Mouse (Mus musculus) MEL (cell line): ENCODE results near the gene Mymx. TPM values are rescaled to one million over a fixed set of nuclear protein-coding genes. Genes with fewer than 3 reads are reported as not detected.

ENCODE experiments used
- DNase-seq: peaks from one replicate; pipeline ENCODE4 v3.0.0; 2011; ENCODE audit warnings: low read depth, low spot score
- H3K27ac ChIP-seq: 2 replicates; pipeline ENCODE4 v1.5.1; 2012; ENCODE audit warnings: low read depth, mild to moderate bottlenecking, control low read depth, low read length, moderate library complexity; ENCODE audit not compliant: control insufficient read depth
- H3K27me3 ChIP-seq, 2 experiments: fragments of 150-350 bp in 1 of 2; sonication (generic) in 1 of 2; 2 replicates each; pipeline ENCODE4 v1.6.1; 2012; ENCODE audit warnings: low read length in 2 of 2, mild to moderate bottlenecking in 2 of 2, improper control_type of control experiment in 1 of 2, moderate library complexity in 1 of 2; ENCODE audit not compliant: insufficient read depth in 2 of 2, control insufficient read depth in 1 of 2
- H3K36me3 ChIP-seq, 2 experiments: 2 replicates each; pipeline ENCODE4 v1.6.1; 2012 to 2014; ENCODE audit warnings: low read length in 2 of 2, improper control_type of control experiment in 1 of 2, inconsistent platforms in 1 of 2, mild to moderate bottlenecking in 1 of 2; ENCODE audit not compliant: insufficient read depth in 2 of 2, control insufficient read depth in 1 of 2
- H3K4me1 ChIP-seq, 2 experiments: fragments of 150-350 bp in 1 of 2; sonication (generic) in 1 of 2; 2 replicates each; pipeline ENCODE4 v1.6.1; 2012; ENCODE audit warnings: low read length in 2 of 2, improper control_type of control experiment in 1 of 2, mild to moderate bottlenecking in 1 of 2; ENCODE audit not compliant: insufficient read depth in 2 of 2, control insufficient read depth in 1 of 2
- H3K4me3 ChIP-seq, 2 experiments: fragments of 150-350 bp in 1 of 2; sonication (generic) in 1 of 2; 2 replicates each; pipeline ENCODE4 v1.5.1; 2012; ENCODE audit warnings: low read depth in 2 of 2, low read length in 2 of 2, mild to moderate bottlenecking in 2 of 2, moderate library complexity in 2 of 2, control low read depth in 1 of 2, improper control_type of control experiment in 1 of 2; ENCODE audit not compliant: control insufficient read depth in 1 of 2, insufficient read depth in 1 of 2
- H3K79me2 ChIP-seq: 2 replicates; pipeline ENCODE4 v1.6.1; 2012; ENCODE audit warnings: mild to moderate bottlenecking, low read length, moderate library complexity; ENCODE audit not compliant: control insufficient read depth, poor library complexity, insufficient read depth
- H3K9ac ChIP-seq: 2 replicates; pipeline ENCODE4 v1.6.1; 2012; ENCODE audit warnings: low read depth, mild to moderate bottlenecking, control low read depth, low read length, moderate library complexity; ENCODE audit not compliant: control insufficient read depth, poor library complexity, severe bottlenecking
- H3K9me3 ChIP-seq: fragments of 150-350 bp; sonication (generic); replicated peaks from 2 replicates; pipeline ENCODE4 v1.6.1; 2012; ENCODE audit warnings: mild to moderate bottlenecking, low read length, improper control_type of control experiment, moderate library complexity; ENCODE audit not compliant: insufficient read depth
- BHLHE40 ChIP-seq: IDR thresholded peaks from 2 replicates; pipeline ENCODE4 v1.6.1; 2012; ENCODE audit warnings: low read depth, mild to moderate bottlenecking, inconsistent platforms, low read length, improper control_type of control experiment, borderline replicate concordance
- CHD2 ChIP-seq: IDR thresholded peaks from 2 replicates; pipeline ENCODE4 v1.6.1; 2011; ENCODE audit warnings: low read length, improper control_type of control experiment
- CTCF ChIP-seq, 3 experiments: IDR thresholded peaks in 2 of 3; conservative IDR thresholded peaks in 1 of 3; 2 replicates each; pipeline ENCODE4 v1.5.1; 2011 to 2012; ENCODE audit warnings: low read length in 3 of 3, low read depth in 2 of 3, mild to moderate bottlenecking in 2 of 3, improper control_type of control experiment in 1 of 3, inconsistent platforms in 1 of 3, mixed read lengths in 1 of 3, moderate library complexity in 1 of 3; ENCODE audit not compliant: control insufficient read depth in 1 of 3, insufficient read depth in 1 of 3, poor library complexity in 1 of 3, severe bottlenecking in 1 of 3
- E2F4 ChIP-seq: IDR thresholded peaks from 2 replicates; pipeline ENCODE4 v1.6.1; 2011; ENCODE audit warnings: low read depth, low read length, improper control_type of control experiment, borderline replicate concordance
- ELF1 ChIP-seq: IDR thresholded peaks from 2 replicates; pipeline ENCODE4 v1.6.1; 2014; ENCODE audit warnings: low read depth, mild to moderate bottlenecking, inconsistent platforms, low read length, improper control_type of control experiment, moderate library complexity
- EP300 ChIP-seq, 2 experiments: IDR thresholded peaks; 2 replicates each; pipeline ENCODE4 v1.6.1; 2011; ENCODE audit warnings: improper control_type of control experiment in 2 of 2, low read length in 2 of 2, low read depth in 1 of 2, mild to moderate bottlenecking in 1 of 2
- ETS1 ChIP-seq: IDR thresholded peaks from 2 replicates; pipeline ENCODE4 v1.6.1; 2012; ENCODE audit warnings: low read depth, mild to moderate bottlenecking, inconsistent platforms, low read length, improper control_type of control experiment, moderate library complexity
- GATA1 ChIP-seq: IDR thresholded peaks from 2 replicates; pipeline ENCODE4 v1.6.1; 2011; ENCODE audit warnings: low read depth, low read length, improper control_type of control experiment
- HCFC1 ChIP-seq: IDR thresholded peaks from 2 replicates; pipeline ENCODE4 v1.6.1; 2012; ENCODE audit warnings: low read depth, mild to moderate bottlenecking, inconsistent platforms, low read length, improper control_type of control experiment, moderate library complexity
- KAT2A ChIP-seq: conservative IDR thresholded peaks from 2 replicates; pipeline ENCODE4 v1.6.1; 2012; ENCODE audit warnings: low read depth, low read length, improper control_type of control experiment, inconsistent platforms
- MAX ChIP-seq: IDR thresholded peaks from 2 replicates; pipeline ENCODE4 v1.6.1; 2011; ENCODE audit warnings: low read length, improper control_type of control experiment
- MAZ ChIP-seq: IDR thresholded peaks from 2 replicates; pipeline ENCODE4 v1.6.1; 2012; ENCODE audit warnings: low read depth, mild to moderate bottlenecking, inconsistent platforms, low read length, improper control_type of control experiment
- MXI1 ChIP-seq: IDR thresholded peaks from 2 replicates; pipeline ENCODE4 v1.6.1; 2011; ENCODE audit warnings: mild to moderate bottlenecking, low read depth, low read length, improper control_type of control experiment
- MYC ChIP-seq: IDR thresholded peaks from 2 replicates; pipeline ENCODE4 v1.6.1; 2011; ENCODE audit warnings: low read depth, mild to moderate bottlenecking, low read length, improper control_type of control experiment, moderate library complexity
- NELFE ChIP-seq: IDR thresholded peaks from 2 replicates; pipeline ENCODE4 v1.6.1; 2011; ENCODE audit warnings: low read depth, low read length, improper control_type of control experiment
- NRF1 ChIP-seq: IDR thresholded peaks from 2 replicates; pipeline ENCODE4 v1.6.1; 2014; ENCODE audit warnings: low read depth, mild to moderate bottlenecking, inconsistent platforms, low read length, improper control_type of control experiment, moderate library complexity; ENCODE audit not compliant: poor library complexity, insufficient read depth, severe bottlenecking
- POLR2A ChIP-seq, 2 experiments: IDR thresholded peaks; 2 replicates each; pipeline ENCODE4 v1.6.1; 2011 to 2012; ENCODE audit warnings: low read length in 2 of 2, mild to moderate bottlenecking in 2 of 2, control low read depth in 1 of 2, improper control_type of control experiment in 1 of 2, low read depth in 1 of 2, moderate library complexity in 1 of 2; ENCODE audit not compliant: control insufficient read depth in 1 of 2, insufficient read depth in 1 of 2, poor library complexity in 1 of 2
- POLR2AphosphoS2 ChIP-seq: IDR thresholded peaks from 2 replicates; pipeline ENCODE4 v1.6.1; 2011; ENCODE audit warnings: low read length, improper control_type of control experiment
- RAD21 ChIP-seq: IDR thresholded peaks from 2 replicates; pipeline ENCODE4 v1.6.1; 2011; ENCODE audit warnings: mild to moderate bottlenecking, low read depth, low read length, improper control_type of control experiment
- RCOR1 ChIP-seq: IDR thresholded peaks from 2 replicates; pipeline ENCODE4 v1.6.1; 2012; ENCODE audit warnings: low read depth, mild to moderate bottlenecking, inconsistent platforms, low read length, improper control_type of control experiment
- SIN3A ChIP-seq: IDR thresholded peaks from 2 replicates; pipeline ENCODE4 v1.6.1; 2012; ENCODE audit warnings: low read length, improper control_type of control experiment, inconsistent platforms
- TAL1 ChIP-seq: IDR thresholded peaks from 2 replicates; pipeline ENCODE4 v1.6.1; 2012; ENCODE audit warnings: mild to moderate bottlenecking, inconsistent platforms, low read length, moderate library complexity, mixed read lengths
- TBP ChIP-seq: IDR thresholded peaks from 2 replicates; pipeline ENCODE4 v1.8.0; 2011; ENCODE audit warnings: low read depth, low read length, improper control_type of control experiment
- TCF12 ChIP-seq: IDR thresholded peaks from 2 replicates; pipeline ENCODE4 v1.6.1; 2014; ENCODE audit warnings: low read depth, mild to moderate bottlenecking, inconsistent platforms, low read length, improper control_type of control experiment, moderate library complexity
- ZKSCAN1 ChIP-seq: IDR thresholded peaks from 2 replicates; pipeline ENCODE4 v1.6.1; 2012; ENCODE audit warnings: low read depth, mild to moderate bottlenecking, inconsistent platforms, low read length, improper control_type of control experiment, moderate library complexity
- ZMIZ1 ChIP-seq: IDR thresholded peaks from 2 replicates; pipeline ENCODE4 v1.6.1; 2012; ENCODE audit warnings: low read depth, mild to moderate bottlenecking, inconsistent platforms, low read length, improper control_type of control experiment, moderate library complexity
- ZNF384 ChIP-seq: IDR thresholded peaks from 2 replicates; pipeline ENCODE4 v1.6.1; 2012; ENCODE audit warnings: low read depth, mild to moderate bottlenecking, inconsistent platforms, low read length, improper control_type of control experiment
- polyA plus RNA-seq, 2 experiments: library from polyadenylated mRNA; stranded (reverse) in 1 of 2; unstranded in 1 of 2; fragments of >175 nt in 1 of 2; fragments of >200 nt in 1 of 2; gene quantifications; 2 replicates each; pipeline versions ENCODE4 v1.2.1 to v1.2.4; 2012; ENCODE audit warnings: low replicate concordance in 2 of 2, low read depth in 1 of 2; ENCODE audit not compliant: insufficient read length in 2 of 2, insufficient read depth in 1 of 2, missing spikeins in 1 of 2
- total RNA-seq: library from RNA; depleted of rRNA; stranded (reverse); fragments of 300-350 nt; gene quantifications from 2 replicates; pipeline ENCODE4 v1.2.3, GENCODE M21; 2012

The Mymx gene
- total and polyA plus RNA-seq, 3 experiments, result not detected

- DNase-seq, result peak; percentile 82
- H3K4me1 ChIP-seq, result peaks cover 6 to 35% of the 10 kb centered on the region in 2 experiments
- H3K79me2 ChIP-seq, result peaks cover 36% of the 10 kb centered on the region
- peak overlapping the region; percentile 94 for H3K9ac ChIP-seq
- peak overlapping the region; percentile 65 to 96 for H3K4me3 ChIP-seq
- TF ChIP-seq POLR2A (IDR thresholded peaks at IDR 0.05; ENCODE audit: control insufficient read depth in 1 of 2, insufficient read depth in 1 of 2, low read depth in 1 of 2, low read length in 2 of 2, poor library complexity in 1 of 2), result peak in 1 of 2 experiments; percentile 2; a peak in 1 of 4 replicates
- no peak for TF ChIP-seq CTCF (IDR thresholded peaks at IDR 0.05 in 2 of 3, conservative IDR thresholded peaks at IDR 0.05 in 1 of 3; ENCODE audit: control insufficient read depth in 1 of 3, insufficient read depth in 1 of 3, low read depth in 2 of 3, low read length in 3 of 3, poor library complexity in 1 of 3, severe bottlenecking in 1 of 3)
- TF ChIP-seq, all 39 proteins: peak for 1
- Histone ChIP-seq H3K27me3 (no peaks in the 10 kb centered on the region), H3K36me3 (peaks cover 19 to 30% of the 10 kb centered on the region in 2 experiments), H3K27ac (peak overlapping the region; percentile 80), H3K9me3 (no peaks in the 10 kb centered on the region)
Observed at GRCm38 (mm10) chr17:45574129-45574761, 27.7 kb downstream of the Mymx start.

GRCm38 (mm10) chr17:45573780-45574123, 28.1 kb downstream of the Mymx start:
- Histone ChIP-seq H3K79me2 (peaks cover 38% of the 10 kb centered on the region), H3K36me3 (peaks cover 23 to 30% of the 10 kb centered on the region in 2 experiments), H3K4me3 (peak overlapping the region; percentile 65 to 96), H3K27ac (peak overlapping the region; percentile 80), H3K9ac (peak overlapping the region; percentile 94), H3K27me3 (no peaks in the 10 kb centered on the region), H3K4me1 (peaks cover 6 to 35% of the 10 kb centered on the region in 2 experiments), H3K9me3 (no peaks in the 10 kb centered on the region)
- DNase-seq, result peak; percentile 98
- TF ChIP-seq EP300 (IDR thresholded peaks at IDR 0.05; ENCODE audit: low read depth in 1 of 2, low read length in 2 of 2), result peak in 1 of 2 experiments; percentile 38; a peak in 1 of 4 replicates
- TF ChIP-seq MAX, result no peak; the same call in 1 of the 2 replicates
- TF ChIP-seq MYC, result 0 out of 2 replicates have a peak, but pooled peaks have one; percentile 38
- 0 out of 2 replicates have a peak, but pooled peaks have one; percentile 15 for TF ChIP-seq NRF1
- peak; percentile 30; the same call in 1 of the 2 replicates for TF ChIP-seq BHLHE40
- TF ChIP-seq CHD2, result peak; percentile 44; the same call in 1 of the 2 replicates
- TF ChIP-seq ELF1, result peak; percentile 42; the same call in 1 of the 2 replicates
- peak; percentile 71 for TF ChIP-seq SIN3A
- no peak for TF ChIP-seq ZKSCAN1
- no peak for TF ChIP-seq ZMIZ1
- peak; percentile 97 for TF ChIP-seq ZNF384
- peak; percentile 43; the same call in 1 of the 2 replicates for TF ChIP-seq E2F4
- TF ChIP-seq MAZ, result peak; percentile 99
- peak; percentile 76 for TF ChIP-seq HCFC1
- peak; percentile 62 for TF ChIP-seq NELFE
- TF ChIP-seq TCF12, result peak; percentile 79
- TF ChIP-seq MXI1, result peak; percentile 44; the same call in 1 of the 2 replicates
- TF ChIP-seq TAL1, result no peak
- TF ChIP-seq POLR2A (IDR thresholded peaks at IDR 0.05; ENCODE audit: control insufficient read depth in 1 of 2, insufficient read depth in 1 of 2, low read depth in 1 of 2, low read length in 2 of 2, poor library complexity in 1 of 2), result peak in 1 of 2 experiments; percentile 50; a peak in 3 of 4 replicates
- TF ChIP-seq TBP, result peak; percentile 93
- no peak for TF ChIP-seq POLR2AphosphoS2
- TF ChIP-seq RCOR1, result 0 out of 2 replicates have a peak, but pooled peaks have one; percentile 26
- peak; percentile 84 for TF ChIP-seq KAT2A
- no peak for TF ChIP-seq RAD21
- peak; percentile 86 for TF ChIP-seq ETS1
- 0 out of 2 replicates have a peak, but pooled peaks have one; percentile 10 for TF ChIP-seq GATA1
